Mouse (Mus musculus) megakaryocyte, embryonic 14.5 days (primary cell): ENCODE measurements around the gene Map2. TPM values are rescaled to one million over a fixed set of nuclear protein-coding genes. Genes with fewer than 3 reads are reported as not detected.

Source experiments
- H3K27me3 ChIP-seq: replicated peaks from 2 replicates; pipeline ENCODE3; 2012; ENCODE audit warnings: inconsistent platforms
- H3K36me3 ChIP-seq: replicated peaks from 2 replicates; pipeline ENCODE3; 2012; ENCODE audit warnings: low read length, inconsistent platforms, mixed read lengths
- H3K4me1 ChIP-seq: 2 replicates; pipeline ENCODE4 v1.6.1; 2012; ENCODE audit warnings: inconsistent platforms
- H3K4me3 ChIP-seq: replicated peaks from 2 replicates; pipeline ENCODE3; 2012; ENCODE audit warnings: moderate library complexity, mild to moderate bottlenecking, inconsistent platforms
- H3K9me3 ChIP-seq: 2 replicates; pipeline ENCODE4 v1.6.1; 2012; ENCODE audit warnings: inconsistent platforms
- FLI1 ChIP-seq: IDR thresholded peaks from 2 replicates; pipeline ENCODE4 v1.6.1; 2012; ENCODE audit warnings: low read length, inconsistent platforms, mixed read lengths
- GATA1 ChIP-seq: IDR thresholded peaks from 3 replicates; pipeline ENCODE4 v1.6.1; 2012; ENCODE audit warnings: mixed read lengths, low read length, inconsistent platforms, borderline replicate concordance
- polyA plus RNA-seq: library from polyadenylated mRNA; stranded (reverse); fragments of >175 nt; gene quantifications from 2 replicates; pipeline ENCODE4 v1.2.3, GENCODE M21; 2012; ENCODE audit warnings: low replicate concordance; ENCODE audit not compliant: insufficient read depth

Gene Map2
- polyA plus RNA-seq, 1 experiment, result not detected

DNA sequence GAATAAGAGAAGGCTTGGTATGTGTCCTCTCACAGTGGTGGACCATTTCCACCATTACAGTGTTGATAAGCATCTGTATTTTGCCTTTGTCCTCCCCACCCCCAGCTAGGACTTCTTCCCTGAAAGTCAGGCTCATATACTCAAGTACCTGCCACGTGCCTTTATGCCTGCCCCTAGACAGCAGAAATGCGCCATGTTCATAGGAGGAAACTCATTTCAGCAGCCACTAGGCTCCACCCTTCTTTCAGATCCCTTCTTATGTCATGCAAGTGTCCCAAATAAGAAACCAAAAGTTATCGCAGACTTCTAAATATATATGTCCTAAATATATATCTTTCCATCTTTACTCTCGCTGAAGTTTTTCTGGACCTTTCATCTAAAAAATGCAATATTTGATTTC, 21.2 kb downstream of the Map2 start:
- H3K4me1 ChIP-seq, result no peaks in the 10 kb centered on the region
- no peak overlapping the region for H3K4me3 ChIP-seq
- peaks cover 3% of the 10 kb centered on the region; the same call in 1 of the 2 replicates for H3K9me3 ChIP-seq
- H3K27me3 ChIP-seq, result no peaks in the 10 kb centered on the region
- no peak for TF ChIP-seq GATA1
- no peaks in the 10 kb centered on the region for H3K36me3 ChIP-seq

DNA sequence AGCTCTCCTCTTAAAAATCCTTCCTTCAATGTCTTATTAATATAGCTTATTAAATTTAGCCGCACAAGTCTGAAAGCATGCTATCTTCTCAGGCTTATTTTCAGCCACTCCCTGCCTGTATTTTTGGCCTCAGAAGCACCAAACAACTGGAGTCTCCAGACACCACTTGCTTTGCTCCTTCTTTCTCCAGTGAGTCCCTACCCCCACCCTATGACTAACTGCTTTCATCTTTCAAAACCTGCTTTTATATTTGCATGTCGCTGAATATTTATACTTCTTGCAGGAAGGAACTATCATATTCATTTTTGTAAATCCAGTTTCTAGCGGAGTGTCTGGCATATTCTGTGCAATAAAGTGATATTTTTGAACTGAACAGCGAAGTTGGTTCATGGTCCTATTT, 21.6 kb downstream of the Map2 start:
- peaks cover 3% of the 10 kb centered on the region; the same call in 1 of the 2 replicates for H3K9me3 ChIP-seq
- H3K27me3 ChIP-seq, result no peaks in the 10 kb centered on the region
- no peak overlapping the region for H3K4me3 ChIP-seq
- H3K4me1 ChIP-seq, result no peaks in the 10 kb centered on the region
- no peak for TF ChIP-seq GATA1
- no peak for TF ChIP-seq FLI1
- no peaks in the 10 kb centered on the region for H3K36me3 ChIP-seq

DNA sequence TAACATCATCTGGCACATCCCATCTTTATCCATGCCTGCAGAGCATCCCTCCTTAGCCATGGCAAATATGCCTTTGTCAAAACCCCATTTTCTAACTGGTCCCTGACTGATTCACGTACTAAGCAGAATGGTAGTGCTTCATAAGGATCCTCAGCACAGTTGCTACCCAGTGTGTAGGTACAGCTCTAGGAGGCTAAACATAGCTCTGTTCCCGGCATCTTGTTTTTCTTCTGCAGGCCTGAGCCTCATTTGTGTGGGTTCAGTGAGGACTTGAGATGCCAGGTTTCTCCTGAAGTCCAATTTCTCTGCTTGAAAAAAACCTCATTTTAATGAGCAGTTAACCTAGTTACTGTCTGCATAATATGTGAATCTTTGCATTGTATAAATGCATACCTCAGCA, 30.4 kb downstream of the Map2 start:
- TF ChIP-seq GATA1 (no peak), FLI1 (no peak)
- H3K9me3 ChIP-seq, result no peaks in the 10 kb centered on the region
- H3K4me3 ChIP-seq, result no peak overlapping the region
- H3K27me3 ChIP-seq, result no peaks in the 10 kb centered on the region
- no peaks in the 10 kb centered on the region for H3K4me1 ChIP-seq
- H3K36me3 ChIP-seq, result no peaks in the 10 kb centered on the region

DNA sequence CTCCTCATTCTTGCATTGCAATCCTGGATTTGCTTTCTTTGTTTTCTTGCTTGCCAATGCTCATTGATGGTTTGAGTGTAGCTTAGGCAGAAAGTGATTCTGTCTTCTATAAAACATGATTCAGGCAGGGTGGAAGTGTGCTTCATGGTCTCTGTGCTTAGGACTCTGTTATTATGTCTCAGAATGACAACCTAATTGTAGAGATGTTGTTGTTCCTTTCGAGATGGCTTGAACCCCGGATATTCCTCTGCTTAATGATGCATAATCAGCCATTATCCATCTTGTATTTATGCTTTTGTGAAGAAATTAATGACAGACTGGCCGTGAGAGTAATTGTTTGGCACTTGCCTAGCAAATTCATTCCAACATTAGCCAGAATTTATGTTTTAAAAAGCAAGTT, 31.8 kb downstream of the Map2 start:
- TF ChIP-seq FLI1 (no peak), GATA1 (no peak)
- H3K36me3 ChIP-seq, result no peaks in the 10 kb centered on the region
- H3K4me3 ChIP-seq, result no peak overlapping the region
- H3K4me1 ChIP-seq, result no peaks in the 10 kb centered on the region
- no peaks in the 10 kb centered on the region for H3K27me3 ChIP-seq
- H3K9me3 ChIP-seq, result no peaks in the 10 kb centered on the region

GRCm38 (mm10) chr1:66211074-66211791, 36.2 kb downstream of the Map2 start:
- Histone ChIP-seq H3K4me1 (no peaks in the 10 kb centered on the region), H3K36me3 (no peaks in the 10 kb centered on the region), H3K27me3 (no peaks in the 10 kb centered on the region), H3K4me3 (no peak overlapping the region), H3K9me3 (no peaks in the 10 kb centered on the region)
- no peak for TF ChIP-seq FLI1

DNA sequence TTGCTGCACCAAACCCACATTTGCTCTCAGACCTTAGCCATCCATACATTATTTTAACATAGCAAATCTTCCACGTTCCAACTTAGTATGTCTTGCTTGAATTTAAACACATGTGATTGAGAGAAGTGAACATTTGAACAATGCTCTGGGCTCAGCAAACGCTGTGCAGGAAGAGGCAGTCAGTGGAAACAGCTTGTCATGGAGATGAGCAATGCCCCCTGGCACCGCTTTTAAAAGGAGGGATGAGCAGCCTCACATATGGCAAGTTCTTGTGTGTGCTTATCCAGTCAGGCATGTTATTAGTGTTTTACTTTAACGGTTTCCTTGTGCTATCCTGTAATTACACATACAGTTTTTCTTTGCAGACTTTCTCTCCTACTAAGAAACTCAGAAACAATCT, 46.4 kb downstream of the Map2 start:
- no peak for TF ChIP-seq FLI1
- no peak for TF ChIP-seq GATA1
- Histone ChIP-seq H3K36me3 (no peaks in the 10 kb centered on the region), H3K4me1 (no peaks in the 10 kb centered on the region), H3K4me3 (no peak overlapping the region), H3K9me3 (no peaks in the 10 kb centered on the region), H3K27me3 (no peaks in the 10 kb centered on the region)

DNA sequence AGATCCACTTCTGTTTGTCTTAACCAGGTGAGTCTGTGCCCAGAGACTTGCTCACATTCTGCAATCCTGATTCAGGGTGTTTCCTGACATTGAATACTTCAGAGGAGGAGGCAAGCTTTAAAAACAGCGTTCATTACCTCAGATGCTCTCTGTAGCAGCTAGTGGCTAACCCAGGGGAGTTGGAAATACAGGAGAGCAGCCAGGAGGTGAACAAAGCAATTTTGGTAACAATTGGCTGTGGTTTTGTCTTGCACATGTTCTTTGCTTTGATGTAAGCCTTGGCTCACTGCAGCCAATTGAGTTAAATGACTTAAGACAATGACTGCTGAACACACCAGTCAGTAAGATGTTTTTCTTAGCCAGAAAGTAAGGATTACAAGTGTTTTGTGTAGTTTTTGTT, 48.3 kb downstream of the Map2 start:
- TF ChIP-seq FLI1 (no peak), GATA1 (no peak)
- H3K4me3 ChIP-seq, result no peak overlapping the region
- H3K27me3 ChIP-seq, result no peaks in the 10 kb centered on the region
- peaks cover 3% of the 10 kb centered on the region; the same call in 1 of the 2 replicates for H3K9me3 ChIP-seq
- H3K4me1 ChIP-seq, result no peaks in the 10 kb centered on the region
- no peaks in the 10 kb centered on the region for H3K36me3 ChIP-seq

DNA sequence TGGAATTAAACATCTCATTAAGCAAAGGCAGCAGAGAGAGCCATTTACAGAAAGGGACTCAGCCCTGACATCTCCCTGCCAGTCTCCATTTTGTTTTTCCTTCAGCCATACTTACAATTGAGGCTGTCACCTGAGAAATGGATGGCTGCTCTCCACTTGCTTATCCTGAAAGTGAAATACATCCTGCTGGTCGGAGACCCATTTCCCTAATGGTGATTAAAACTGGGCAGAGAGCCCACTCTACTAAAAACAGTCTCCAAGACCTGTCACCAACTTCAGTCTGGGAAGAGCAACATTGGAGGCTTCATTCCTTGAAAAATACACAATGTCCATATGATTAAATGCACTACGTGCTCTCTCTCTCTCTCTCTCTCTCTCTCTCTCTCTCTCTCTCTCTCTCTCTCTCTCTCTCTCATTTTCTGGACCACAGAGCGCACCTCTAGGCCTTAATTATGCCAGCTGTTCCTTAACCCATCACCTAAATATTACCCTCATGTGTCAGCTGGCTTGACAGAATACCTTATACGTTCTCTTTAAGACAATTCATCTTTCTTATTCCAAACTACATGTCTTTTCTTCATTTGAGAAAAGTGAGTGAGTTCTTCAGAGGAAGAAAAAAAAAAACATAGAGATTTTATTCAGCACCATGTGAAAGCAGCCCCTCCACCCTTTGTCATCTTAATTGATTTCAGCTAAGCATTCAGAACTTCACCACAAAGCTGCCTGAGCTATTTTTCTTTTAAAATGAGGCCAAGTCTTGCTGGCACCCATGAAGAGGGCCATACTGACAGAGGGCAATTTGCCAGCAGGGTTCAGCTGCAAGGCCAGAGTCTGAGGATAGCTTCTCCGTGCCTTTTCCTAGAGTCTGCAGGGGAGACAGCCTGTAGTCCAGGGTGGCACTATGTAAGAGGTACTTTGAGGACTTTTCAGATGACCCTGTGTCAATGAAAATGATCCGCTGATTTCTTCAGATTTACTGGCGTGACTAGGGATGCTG, 51.6 kb downstream of the Map2 start:
- Histone ChIP-seq H3K4me1 (no peaks in the 10 kb centered on the region), H3K4me3 (no peak overlapping the region), H3K27me3 (no peaks in the 10 kb centered on the region), H3K36me3 (no peaks in the 10 kb centered on the region), H3K9me3 (peaks cover 3% of the 10 kb centered on the region; the same call in 1 of the 2 replicates)
- TF ChIP-seq GATA1 (no peak), FLI1 (no peak)

DNA sequence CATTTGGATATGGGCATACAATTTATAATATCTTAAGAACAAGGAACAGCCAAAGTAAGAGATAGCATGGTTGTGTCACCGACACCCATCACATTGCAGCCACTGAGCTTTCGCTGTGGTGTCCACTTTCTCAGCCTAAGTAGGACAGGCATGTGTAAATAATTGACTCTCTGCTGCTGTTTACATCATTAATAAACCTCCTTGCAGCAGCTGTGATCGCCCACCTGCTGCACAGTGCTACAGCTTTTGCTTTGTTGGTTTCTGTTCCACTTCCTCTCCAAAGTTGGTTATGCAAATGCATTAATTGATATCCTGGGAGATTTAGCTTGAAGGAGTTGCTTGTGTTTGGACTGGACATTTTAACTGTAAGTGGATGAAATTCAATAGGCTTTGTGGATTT, 53.1 kb downstream of the Map2 start:
- no peaks in the 10 kb centered on the region for H3K4me1 ChIP-seq
- TF ChIP-seq GATA1 (no peak), FLI1 (no peak)
- H3K9me3 ChIP-seq, result peaks cover 3% of the 10 kb centered on the region; the same call in 1 of the 2 replicates
- H3K36me3 ChIP-seq, result no peaks in the 10 kb centered on the region
- H3K27me3 ChIP-seq, result no peaks in the 10 kb centered on the region
- no peak overlapping the region for H3K4me3 ChIP-seq

DNA sequence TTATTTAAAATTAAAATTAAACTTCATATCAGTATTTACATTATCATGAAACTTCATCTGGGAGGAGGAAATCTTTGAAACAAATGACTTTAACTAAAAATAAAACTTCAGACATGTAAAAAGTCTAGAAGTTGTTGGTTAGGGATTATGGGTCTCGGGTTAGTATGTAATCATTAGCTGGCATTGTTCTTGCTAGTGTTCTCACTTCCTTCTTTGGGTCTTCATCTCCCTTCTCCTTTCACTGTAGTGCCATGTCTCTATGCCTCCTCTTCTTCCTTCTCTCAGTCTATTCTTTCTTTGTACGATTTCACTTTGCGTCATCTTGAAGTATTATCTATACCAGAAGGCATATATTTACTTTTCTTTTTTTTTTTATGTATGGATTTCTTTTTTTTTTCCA, 55.3 kb downstream of the Map2 start:
- no peak overlapping the region for H3K4me3 ChIP-seq
- H3K36me3 ChIP-seq, result no peaks in the 10 kb centered on the region
- TF ChIP-seq FLI1, result no peak
- no peak for TF ChIP-seq GATA1
- no peaks in the 10 kb centered on the region for H3K27me3 ChIP-seq
- H3K4me1 ChIP-seq, result no peaks in the 10 kb centered on the region
- H3K9me3 ChIP-seq, result peaks cover 3% of the 10 kb centered on the region; the same call in 1 of the 2 replicates
